Mouse (Mus musculus): ENCODE data around the gene Mchr1. TPM values are rescaled to one million over a fixed set of nuclear protein-coding genes. Genes with fewer than 3 reads are reported as not detected.

The Mchr1 gene
- not detected for total RNA-seq (2021)
- polyA plus RNA-seq (2012; rRNA removed): not detected in 2 replicates
- long read RNA-seq: 0 reads

DNA sequence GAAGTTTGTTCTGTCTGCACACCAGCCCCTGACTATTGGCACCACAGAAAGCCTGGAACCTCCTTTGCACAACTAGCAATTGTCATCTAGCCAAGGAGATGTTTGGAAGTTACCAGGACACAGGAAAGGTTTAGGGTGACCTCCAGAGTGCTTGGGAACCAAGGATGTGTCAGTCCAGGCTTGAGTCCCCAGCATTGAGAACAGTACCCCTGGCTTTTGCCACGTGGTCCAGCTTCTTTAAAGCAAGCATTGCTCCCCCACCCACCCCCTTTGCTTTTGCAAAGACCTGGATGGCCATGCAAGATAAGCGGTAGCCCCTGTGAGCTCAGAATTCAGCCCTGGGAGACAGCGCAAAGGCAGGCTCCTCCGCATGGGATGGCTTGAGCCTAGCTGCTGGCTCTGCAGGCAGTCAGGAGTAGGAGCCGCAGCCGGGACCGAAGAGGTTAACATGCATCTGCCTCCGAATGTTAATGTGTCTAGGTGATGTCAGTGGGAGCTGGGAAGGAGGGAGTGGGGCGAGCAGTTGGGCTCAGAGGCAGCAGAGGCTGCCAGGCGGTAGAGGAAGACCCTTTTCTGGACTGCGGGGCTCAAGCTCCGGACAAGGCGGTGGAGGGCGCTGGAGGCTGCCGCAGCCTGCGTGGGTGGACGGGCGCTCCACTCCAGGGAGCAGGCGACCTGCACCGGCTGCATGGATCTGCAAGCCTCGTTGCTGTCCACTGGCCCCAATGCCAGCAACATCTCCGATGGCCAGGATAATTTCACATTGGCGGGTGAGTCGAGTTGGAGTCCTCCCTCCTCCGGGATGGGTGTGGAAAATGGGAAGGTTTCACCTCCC is at the start of gene Mchr1:
Gene Mchr1, plus strand, starts transcription at position 414 of the 835 bp plus-strand sequence.
- DNase-seq: peak; percentile 31 to 48
- H3K79me2 ChIP-seq (replicated peaks; ENCODE audit: control insufficient read depth, insufficient read depth, low read length): no peaks in the 10 kb centered on the region
- 3% methylated on average over 25 of the region's 25 CpGs for WGBS
- no peak for TF ChIP-seq EP300 (IDR thresholded peaks at IDR 0.05; ENCODE audit: insufficient read depth, low read depth, low read length)
- TF ChIP-seq POLR2A (IDR thresholded peaks at IDR 0.05; ENCODE audit: insufficient read depth, low read depth, low read length): no peak
- TF ChIP-seq CTCF (IDR thresholded peaks at IDR 0.05): peak; percentile 62
- peaks cover 2% of the 10 kb centered on the region; the same call in 1 of the 2 replicates for H3K4me1 ChIP-seq (ENCODE audit: control insufficient read depth, insufficient read depth, low read length)
- H3K27ac ChIP-seq: no peak within 1 kb of the TSS
- intact Hi-C loops (cut with DNase I): loop anchor here (1.0 kb wide), 1 partner anchor 67 kb away; no protein-coding TSS in a partner anchor
- peak within 1 kb of the TSS; percentile 16 for H3K4me3 ChIP-seq
- H3K36me3 ChIP-seq (ENCODE audit: control insufficient read depth, insufficient read depth, low read length): no peaks in the 10 kb centered on the region
- 0 out of 2 replicates have a peak, but pooled peaks cover 3% of the 10 kb centered on the region for H3K27me3 ChIP-seq (ENCODE audit: control insufficient read depth, insufficient read depth, low read length)
- H3K9ac ChIP-seq (ENCODE audit: low read depth, low read length): peak within 1 kb of the TSS; percentile 25; the same call in 1 of the 2 replicates

DNA sequence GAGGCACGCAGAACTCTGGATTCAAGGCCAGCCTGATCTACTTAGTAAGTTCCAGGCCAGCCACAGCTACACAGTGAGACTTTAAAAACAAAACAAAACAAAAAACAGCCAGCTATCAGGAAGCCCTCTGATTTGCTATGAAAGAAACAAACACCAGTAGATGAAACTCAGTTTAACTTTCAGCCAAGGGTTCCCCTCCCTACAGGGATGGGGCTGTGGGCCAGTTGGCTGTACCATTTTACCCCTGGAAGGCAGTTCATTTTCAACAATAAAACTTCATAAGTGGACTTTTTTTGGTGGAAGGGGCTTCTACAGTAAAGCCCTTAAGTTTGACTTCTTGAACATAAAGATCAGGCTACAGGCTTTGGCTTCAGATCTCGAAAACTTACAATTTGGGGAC is 46.2 kb upstream of the Mchr1 start:
- Histone ChIP-seq H3K79me2 (replicated peaks; ENCODE audit: control insufficient read depth, insufficient read depth, low read length) (peaks cover 5% of the 10 kb centered on the region), H3K27ac (no peak overlapping the region), H3K27me3 (ENCODE audit: control insufficient read depth, insufficient read depth, low read length) (no peaks in the 10 kb centered on the region), H3K4me1 (ENCODE audit: control insufficient read depth, insufficient read depth, low read length) (peaks cover 2% of the 10 kb centered on the region; the same call in 1 of the 2 replicates), H3K9ac (ENCODE audit: low read depth, low read length) (no peak overlapping the region; the same call in 1 of the 2 replicates), H3K4me3 (no peak overlapping the region), H3K36me3 (ENCODE audit: control insufficient read depth, insufficient read depth, low read length) (peaks cover 5% of the 10 kb centered on the region; the same call in 1 of the 2 replicates)
- DNase-seq: peak; percentile 43 to 52
- intact Hi-C loops (cut with DNase I): no loop called here
- TF ChIP-seq CTCF (IDR thresholded peaks at IDR 0.05) (no peak), EP300 (IDR thresholded peaks at IDR 0.05; ENCODE audit: insufficient read depth, low read depth, low read length) (no peak), POLR2A (IDR thresholded peaks at IDR 0.05; ENCODE audit: insufficient read depth, low read depth, low read length) (no peak)
- WGBS: 88% methylated on average over 2 of the region's 2 CpGs

DNA sequence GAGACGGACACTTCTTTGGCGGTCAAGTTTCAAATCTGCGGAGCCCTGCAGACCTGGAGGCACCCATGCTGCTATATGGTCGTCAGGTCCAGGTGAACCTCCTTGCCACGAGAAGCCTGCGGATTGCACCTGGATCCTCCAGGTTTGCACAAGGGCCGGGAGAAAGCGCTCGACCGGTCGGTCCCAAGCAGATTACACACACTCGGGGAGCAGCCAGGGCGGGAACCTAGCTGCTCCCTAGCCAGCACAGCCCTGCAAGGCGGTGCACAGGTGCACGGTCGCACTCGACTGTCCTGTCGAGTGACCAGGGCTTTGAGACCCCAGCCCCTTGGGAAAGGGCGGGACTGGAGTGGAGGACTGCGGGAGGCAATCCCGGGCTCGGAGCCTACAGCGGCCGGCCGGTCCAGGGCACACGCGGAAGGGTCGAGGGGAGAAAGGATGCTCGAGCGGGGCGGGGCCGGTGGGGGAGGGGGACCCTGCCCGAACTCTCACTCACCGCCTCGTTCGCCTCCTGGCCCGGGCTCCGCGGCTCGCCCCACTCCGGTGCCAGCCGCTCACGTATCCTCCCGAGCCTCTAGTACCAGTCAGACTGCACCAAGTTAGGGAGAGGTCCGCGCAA is 45.2 kb upstream of the Mchr1 start:
- H3K27ac ChIP-seq: peak overlapping the region; percentile 79
- peaks cover 5% of the 10 kb centered on the region for H3K79me2 ChIP-seq (replicated peaks; ENCODE audit: control insufficient read depth, insufficient read depth, low read length)
- H3K4me1 ChIP-seq (ENCODE audit: control insufficient read depth, insufficient read depth, low read length): peaks cover 2% of the 10 kb centered on the region; the same call in 1 of the 2 replicates
- H3K27me3 ChIP-seq (ENCODE audit: control insufficient read depth, insufficient read depth, low read length): no peaks in the 10 kb centered on the region
- peaks cover 5% of the 10 kb centered on the region; the same call in 1 of the 2 replicates for H3K36me3 ChIP-seq (ENCODE audit: control insufficient read depth, insufficient read depth, low read length)
- peak in 1 of 2 experiments; percentile 36 for DNase-seq
- H3K4me3 ChIP-seq: peak overlapping the region; percentile 90
- intact Hi-C loops (cut with DNase I): loop anchor here (5.0 to 10.0 kb wide), 2 partner anchors 478 to 935 kb away; partner anchors contain the start of genes Atf4 and Tnrc6b
- H3K9ac ChIP-seq (ENCODE audit: low read depth, low read length): peak overlapping the region; percentile 84
- no peak for TF ChIP-seq CTCF (IDR thresholded peaks at IDR 0.05)
- TF ChIP-seq POLR2A (IDR thresholded peaks at IDR 0.05; ENCODE audit: insufficient read depth, low read depth, low read length): no peak
- no peak for TF ChIP-seq EP300 (IDR thresholded peaks at IDR 0.05; ENCODE audit: insufficient read depth, low read depth, low read length)
- WGBS: 1% methylated on average over 46 of the region's 46 CpGs

DNA sequence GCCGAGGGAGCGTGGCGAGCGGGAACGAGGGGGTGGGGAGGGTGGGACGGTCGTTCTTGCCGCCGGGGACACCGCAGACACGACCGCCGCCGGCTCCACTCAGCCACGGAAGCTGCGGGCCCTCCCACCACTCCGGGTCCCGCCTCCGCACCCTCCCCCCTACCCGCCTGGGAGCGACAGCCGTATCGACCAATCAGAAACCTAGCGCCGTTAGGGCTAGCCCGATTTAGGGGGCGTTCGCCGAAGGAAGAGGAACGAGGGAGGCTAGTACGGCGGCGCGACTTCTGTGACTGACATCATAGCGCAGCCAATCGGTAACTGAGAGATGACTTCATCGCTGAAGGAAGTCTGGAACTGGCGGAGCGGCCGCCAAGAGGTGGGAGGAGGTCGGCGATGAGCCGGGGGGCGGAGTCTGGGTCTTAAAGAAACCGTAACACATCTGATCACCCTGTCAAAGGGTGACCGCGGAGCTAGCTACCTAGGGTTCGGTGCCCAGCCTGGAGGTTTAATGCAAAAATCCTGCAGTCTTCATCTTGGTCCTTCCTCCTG is 44.6 kb upstream of the Mchr1 start, which contains the start of gene Mrtfa:
Gene Mrtfa, minus strand, starts transcription at position 128 of the 549 bp plus-strand sequence.
- peaks cover 5% of the 10 kb centered on the region; the same call in 1 of the 2 replicates for H3K36me3 ChIP-seq (ENCODE audit: control insufficient read depth, insufficient read depth, low read length)
- WGBS: under 1% methylated on average over 48 of the region's 48 CpGs
- H3K27me3 ChIP-seq (ENCODE audit: control insufficient read depth, insufficient read depth, low read length): no peaks in the 10 kb centered on the region
- peak within 1 kb of the TSS; percentile 91 for H3K27ac ChIP-seq
- H3K4me1 ChIP-seq (ENCODE audit: control insufficient read depth, insufficient read depth, low read length): peaks cover 2% of the 10 kb centered on the region; the same call in 1 of the 2 replicates
- TF ChIP-seq EP300 (IDR thresholded peaks at IDR 0.05; ENCODE audit: insufficient read depth, low read depth, low read length) (no peak), POLR2A (IDR thresholded peaks at IDR 0.05; ENCODE audit: insufficient read depth, low read depth, low read length) (peak; percentile 86)
- peak; percentile 99 to 100 for DNase-seq
- H3K9ac ChIP-seq (ENCODE audit: low read depth, low read length): peak within 1 kb of the TSS; percentile 84
- intact Hi-C loops (cut with DNase I): loop anchor here (5.0 to 10.0 kb wide), 2 partner anchors 478 to 936 kb away; partner anchors contain the start of genes Atf4 and Tnrc6b
- H3K79me2 ChIP-seq (replicated peaks; ENCODE audit: control insufficient read depth, insufficient read depth, low read length): peaks cover 4% of the 10 kb centered on the region
- H3K4me3 ChIP-seq: peak within 1 kb of the TSS; percentile 90

GRCm38 (mm10) chr15:81191303-81191702 is 44.0 kb upstream of the Mchr1 start:
- Histone ChIP-seq H3K4me1 (ENCODE audit: control insufficient read depth, insufficient read depth, low read length) (peaks cover 2% of the 10 kb centered on the region; the same call in 1 of the 2 replicates), H3K27ac (peak overlapping the region; percentile 91), H3K9ac (ENCODE audit: low read depth, low read length) (peak overlapping the region; percentile 73), H3K27me3 (ENCODE audit: control insufficient read depth, insufficient read depth, low read length) (no peaks in the 10 kb centered on the region), H3K4me3 (peak overlapping the region; percentile 71), H3K79me2 (replicated peaks; ENCODE audit: control insufficient read depth, insufficient read depth, low read length) (peaks cover 3% of the 10 kb centered on the region; the same call in 1 of the 2 replicates), H3K36me3 (ENCODE audit: control insufficient read depth, insufficient read depth, low read length) (peaks cover 5% of the 10 kb centered on the region; the same call in 1 of the 2 replicates)
- intact Hi-C loops (cut with DNase I): loop anchor here (5.0 to 10.0 kb wide), 2 partner anchors 479 to 937 kb away; partner anchors contain the start of genes Atf4 and Tnrc6b
- WGBS: 27% methylated on average over 9 of the region's 9 CpGs
- DNase-seq: no peak
- TF ChIP-seq EP300 (IDR thresholded peaks at IDR 0.05; ENCODE audit: insufficient read depth, low read depth, low read length): no peak
- TF ChIP-seq CTCF (IDR thresholded peaks at IDR 0.05): no peak
- no peak for TF ChIP-seq POLR2A (IDR thresholded peaks at IDR 0.05; ENCODE audit: insufficient read depth, low read depth, low read length)

Measured in heart, adult 2 months (tissue).